Mouse (Mus musculus): ENCODE measurements at regions not wholly inside any gene's neighbourhood (a gene's known extent, or its start where the extent isn't known, plus 50 kb on each side); places are given as distances from the start of the nearest gene placed in this dataset.

- no peaks in the 10 kb centered on the region for H3K36me3 ChIP-seq
- WGBS: 29% methylated on average over 14 of the region's 14 CpGs
- H3K9ac ChIP-seq (replicated peaks): no peak overlapping the region; the same call in 1 of the 2 replicates
- peak overlapping the region; percentile 24 for H3K4me2 ChIP-seq (replicated peaks)
- H3K27ac ChIP-seq (replicated peaks): peak overlapping the region; percentile 75
- H3K4me3 ChIP-seq: no peak overlapping the region
- H3K27me3 ChIP-seq: no peaks in the 10 kb centered on the region
- H3K4me1 ChIP-seq: peaks cover 18% of the 10 kb centered on the region
- ATAC-seq (ENCODE audit: low FRiP score, low read depth): peak; percentile 84
- H3K9me3 ChIP-seq: no peaks in the 10 kb centered on the region
These were observed 81.1 kb downstream of the Pttg1 start for GRCm38 (mm10) chr11:43344767-43345561.

DNA sequence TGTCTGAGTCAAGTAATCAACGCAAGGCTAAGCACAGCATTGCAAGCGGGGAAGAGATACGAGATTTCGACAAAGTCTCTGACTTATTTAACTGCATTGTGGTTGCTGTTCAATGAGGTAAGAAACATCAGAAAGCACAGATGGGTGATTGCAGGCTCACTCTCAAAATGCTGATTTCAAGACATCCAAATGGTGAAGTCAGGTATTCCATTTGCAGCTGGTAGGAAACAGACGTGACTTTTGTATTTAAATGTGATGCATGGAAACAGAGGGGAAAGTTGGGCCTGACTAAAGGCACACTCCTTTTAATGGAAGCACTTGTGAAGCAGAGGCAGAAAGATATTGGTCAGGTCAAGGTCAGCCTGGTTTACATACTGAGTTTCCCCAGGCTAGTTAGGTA, 82.5 kb downstream of the Pttg1 start:
- Histone ChIP-seq H3K27ac (replicated peaks) (no peak overlapping the region; the same call in 1 of the 2 replicates), H3K4me1 (peaks cover 13% of the 10 kb centered on the region), H3K9me3 (no peaks in the 10 kb centered on the region), H3K36me3 (no peaks in the 10 kb centered on the region), H3K9ac (replicated peaks) (no peak overlapping the region), H3K27me3 (no peaks in the 10 kb centered on the region), H3K4me2 (replicated peaks) (no peak overlapping the region), H3K4me3 (no peak overlapping the region)
- WGBS: 90% methylated on average over 5 of the region's 5 CpGs
- no peak for ATAC-seq (ENCODE audit: low FRiP score, low read depth)

DNA sequence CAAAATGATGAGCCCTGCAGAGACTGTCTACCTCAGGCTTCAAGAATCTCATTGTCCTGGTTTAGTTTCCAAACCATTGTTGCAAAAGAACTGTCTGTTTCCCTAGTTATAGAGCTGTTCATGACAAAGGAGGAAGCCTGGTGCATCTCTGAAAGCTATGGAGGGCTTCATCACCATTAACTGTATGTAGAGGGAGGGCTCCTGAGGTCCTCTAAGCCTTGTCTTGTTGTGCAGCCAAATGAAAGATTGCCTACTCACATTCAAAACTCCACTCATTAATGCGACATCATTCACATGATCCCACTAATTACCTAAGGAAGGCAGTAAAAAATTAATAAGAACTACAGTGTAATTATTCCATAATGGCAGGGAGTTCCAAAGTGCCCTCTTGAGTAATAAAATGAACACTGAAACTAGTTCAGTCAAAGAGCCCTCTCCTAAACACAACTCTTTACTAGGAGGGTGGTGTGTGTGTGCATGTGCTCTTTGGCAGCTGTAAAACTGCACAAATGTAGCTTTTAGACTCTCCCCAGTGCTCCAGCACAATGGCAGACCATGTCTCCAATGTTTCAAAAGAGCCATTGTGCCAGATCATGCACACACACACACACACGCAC, 87.6 kb downstream of the Pttg1 start:
- 84% methylated on average over 2 of the region's 2 CpGs for WGBS
- Histone ChIP-seq H3K4me1 (0 out of 2 replicates have a peak, but pooled peaks cover 2% of the 10 kb centered on the region), H3K27ac (replicated peaks) (no peak overlapping the region), H3K9ac (replicated peaks) (no peak overlapping the region), H3K27me3 (no peaks in the 10 kb centered on the region), H3K4me3 (no peak overlapping the region), H3K9me3 (no peaks in the 10 kb centered on the region), H3K4me2 (replicated peaks) (no peak overlapping the region), H3K36me3 (no peaks in the 10 kb centered on the region)
- ATAC-seq (ENCODE audit: low FRiP score, low read depth): no peak

DNA sequence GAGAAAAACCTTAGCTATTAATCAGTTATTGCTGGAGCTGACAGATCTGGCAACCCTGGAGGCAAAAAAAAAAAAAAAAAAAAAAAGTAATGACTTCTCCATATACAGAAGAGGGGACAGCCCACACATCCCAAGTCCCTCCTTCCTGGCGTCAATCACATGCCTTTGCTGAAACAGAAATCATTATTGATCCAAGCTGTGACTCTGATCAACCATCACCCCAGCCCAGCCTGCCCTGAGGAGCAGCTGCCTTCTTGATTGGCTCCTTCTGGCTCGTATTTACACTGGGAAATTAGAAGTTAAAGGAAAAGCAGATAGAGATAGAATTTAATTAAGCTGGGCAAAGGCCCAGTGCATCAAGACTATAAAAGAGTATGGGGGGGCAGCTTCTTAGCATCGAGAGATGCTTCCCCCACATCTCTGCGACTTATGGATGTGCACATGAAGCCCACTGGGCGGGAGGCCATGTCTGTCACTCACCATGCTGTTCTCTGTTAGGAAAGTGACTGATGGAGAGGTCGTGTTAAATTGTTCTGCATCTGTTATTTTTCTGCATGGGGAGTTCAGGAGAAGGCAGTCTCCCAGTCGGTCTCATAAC, 90.3 kb downstream of the Pttg1 start:
- H3K27me3 ChIP-seq: no peaks in the 10 kb centered on the region
- no peak; the same call in 1 of the 2 replicates for ATAC-seq (ENCODE audit: low FRiP score, low read depth)
- no peak overlapping the region for H3K9ac ChIP-seq (replicated peaks)
- no peaks in the 10 kb centered on the region for H3K36me3 ChIP-seq
- no peak overlapping the region for H3K4me2 ChIP-seq (replicated peaks)
- 68% methylated on average over 7 of the region's 7 CpGs for WGBS
- 0 out of 2 replicates have a peak, but pooled peaks cover 2% of the 10 kb centered on the region for H3K4me1 ChIP-seq
- no peak overlapping the region for H3K4me3 ChIP-seq
- no peaks in the 10 kb centered on the region for H3K9me3 ChIP-seq
- 0 out of 2 replicates have a peak overlapping the region, but pooled peaks have one; percentile 39 for H3K27ac ChIP-seq (replicated peaks)

DNA sequence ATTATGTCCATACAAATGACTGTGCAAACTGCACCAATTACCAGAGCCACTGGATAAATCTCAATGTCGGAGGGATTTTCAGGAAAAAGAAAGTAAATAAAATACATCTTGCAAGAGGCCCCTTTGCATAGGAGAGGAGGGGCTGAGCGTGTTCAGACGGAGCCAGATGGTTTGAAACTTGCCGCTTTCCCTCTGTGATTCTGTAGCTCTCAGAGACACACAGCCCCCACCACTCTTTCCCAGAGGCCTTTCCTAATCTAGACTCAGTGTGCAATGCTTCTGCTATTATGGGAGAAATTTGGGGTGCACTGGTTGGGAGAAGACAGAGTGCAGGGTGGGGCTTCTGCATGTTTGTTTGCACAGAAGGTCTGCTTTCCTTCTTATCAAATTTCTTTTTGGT, 92.5 kb downstream of the Pttg1 start:
- H3K27ac ChIP-seq (replicated peaks): no peak overlapping the region
- H3K4me2 ChIP-seq (replicated peaks): no peak overlapping the region
- no peaks in the 10 kb centered on the region for H3K9me3 ChIP-seq
- no peaks in the 10 kb centered on the region for H3K27me3 ChIP-seq
- 0 out of 2 replicates have a peak, but pooled peaks cover 2% of the 10 kb centered on the region for H3K4me1 ChIP-seq
- H3K9ac ChIP-seq (replicated peaks): no peak overlapping the region
- no peak for ATAC-seq (ENCODE audit: low FRiP score, low read depth)
- no peak overlapping the region for H3K4me3 ChIP-seq
- WGBS: 75% methylated on average over 4 of the region's 4 CpGs
- H3K36me3 ChIP-seq: no peaks in the 10 kb centered on the region

DNA sequence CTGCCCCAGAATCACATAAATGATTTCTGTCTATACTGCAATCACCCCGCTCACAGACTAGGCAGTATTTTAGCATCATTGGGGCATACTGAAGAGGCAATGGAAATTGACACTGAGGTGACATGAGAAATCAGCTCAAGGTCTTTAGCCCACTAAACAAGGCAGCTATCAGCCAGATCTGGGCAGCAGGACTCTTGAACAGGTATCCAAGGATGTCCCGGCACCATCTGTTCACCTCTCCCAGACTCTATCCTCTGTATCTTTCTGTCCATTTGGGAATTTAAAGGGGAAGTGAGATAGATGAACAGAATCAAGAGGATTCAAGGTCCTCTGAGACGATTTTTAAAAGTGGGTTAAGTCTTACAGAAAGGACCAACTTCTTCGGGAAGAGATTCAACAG, 112.1 kb downstream of the Pttg1 start:
- H3K4me1 ChIP-seq: peaks cover 4% of the 10 kb centered on the region; the same call in 1 of the 2 replicates
- 74% methylated on average over 4 of the region's 4 CpGs for WGBS
- no peak overlapping the region for H3K9ac ChIP-seq (replicated peaks)
- H3K27ac ChIP-seq (replicated peaks): no peak overlapping the region
- no peaks in the 10 kb centered on the region for H3K9me3 ChIP-seq
- H3K36me3 ChIP-seq: no peaks in the 10 kb centered on the region
- no peak overlapping the region for H3K4me3 ChIP-seq
- no peaks in the 10 kb centered on the region for H3K27me3 ChIP-seq
- H3K4me2 ChIP-seq (replicated peaks): no peak overlapping the region
- ATAC-seq (ENCODE audit: low FRiP score, low read depth): no peak

All from midbrain, embryonic 12.5 days (tissue).